Mouse (Mus musculus) duodenum, adult 2 months (tissue): ENCODE measurements around the gene Peg3. TPM values are rescaled to one million over a fixed set of nuclear protein-coding genes. Genes with fewer than 3 reads are reported as not detected.

Source experiments
- polyA plus RNA-seq: library from polyadenylated mRNA; depleted of rRNA; stranded (reverse); fragments of >200 nt; gene quantifications from 2 replicates; pipeline ENCODE4 v1.2.3, GENCODE M21; 2012; ENCODE audit warnings: low replicate concordance; rRNA removed

Gene Peg3
- 0.28 and 0.79 TPM in 2 replicates for polyA plus RNA-seq

DNA sequence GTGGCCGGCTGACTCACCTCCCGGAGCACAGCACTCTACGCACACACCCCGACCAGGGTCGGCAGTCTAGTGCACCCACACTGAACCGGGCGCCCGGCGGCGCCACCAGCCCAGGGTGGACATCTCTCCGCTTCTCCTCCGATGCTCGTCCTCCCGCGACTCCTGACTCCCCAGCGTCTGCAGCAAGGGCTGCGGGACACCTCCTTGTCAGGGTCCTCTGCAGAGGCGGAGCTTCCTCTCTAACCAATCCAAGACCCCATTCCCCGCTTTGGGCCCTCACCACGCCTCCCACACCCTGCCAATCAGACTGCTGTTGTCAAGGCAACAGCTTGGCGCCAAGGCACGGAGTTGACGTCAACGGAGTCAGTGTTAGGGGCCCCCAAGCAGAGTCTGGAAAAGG, at the start of gene Peg3, which contains the start of gene Usp29:
TSS of gene Peg3 (minus strand) at position 191 of the 400 bp plus-strand sequence.
TSS of gene Usp29 (plus strand) at position 338 of the 400 bp plus-strand sequence.

DNA sequence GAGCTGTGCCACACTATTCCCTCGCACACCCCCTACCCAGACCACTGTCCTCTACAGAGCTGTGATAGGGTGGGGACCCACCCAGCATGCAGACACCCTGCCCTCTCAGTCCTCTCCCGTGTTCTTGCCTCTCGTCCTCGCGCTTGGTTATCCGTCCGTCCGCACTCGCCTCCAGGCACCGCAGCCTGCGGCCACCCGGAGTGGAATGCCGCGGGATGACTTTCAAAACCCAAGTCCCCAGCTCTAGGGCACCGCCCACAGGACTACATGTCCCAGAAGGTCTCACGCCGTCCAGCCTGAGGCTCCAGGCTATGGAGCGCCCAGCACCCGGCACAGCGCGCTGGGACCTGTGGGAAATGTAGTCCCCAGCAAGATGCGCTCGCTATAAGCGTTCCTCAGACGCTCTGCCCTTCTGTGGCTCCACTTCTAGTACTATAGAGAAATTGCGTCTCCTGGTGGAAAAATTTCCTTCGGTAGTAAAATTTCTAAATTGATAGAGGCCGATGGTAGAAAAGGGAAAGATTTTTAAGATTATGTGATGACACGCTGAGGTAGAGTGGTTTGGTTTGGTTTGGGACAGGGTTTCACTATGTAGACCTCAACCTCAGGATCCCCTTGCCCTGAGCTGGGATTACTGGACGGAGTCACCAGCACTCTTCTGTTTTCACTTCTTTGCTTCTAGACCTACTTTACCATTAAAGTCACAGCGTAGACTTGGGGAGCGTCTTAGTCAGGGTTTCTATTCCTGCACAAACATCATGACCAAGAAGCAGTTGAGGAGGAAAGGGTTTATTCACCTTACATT, 33.8 kb downstream of the Peg3 start, which contains the start of gene Zim1:
TSS of gene Zim1 (minus strand) at position 210 of the 805 bp plus-strand sequence.

Other genes starting within 250 kb of the Peg3 start
- not detected in 2 replicates for gene Olfr5, start 243.5 kb downstream of the Peg3 start, polyA plus RNA-seq
- gene Olfr1347, start 230.7 kb downstream of the Peg3 start, polyA plus RNA-seq = not detected in 2 replicates
- gene Olfr1348, start 221.7 kb downstream of the Peg3 start, polyA plus RNA-seq = not detected in 2 replicates
- gene Olfr1349, start 207.5 kb downstream of the Peg3 start, polyA plus RNA-seq = not detected in 2 replicates
- gene Olfr1350, start 165.6 kb downstream of the Peg3 start, polyA plus RNA-seq = not detected in 2 replicates
- gene Zim1, start 34.0 kb downstream of the Peg3 start, polyA plus RNA-seq = 0.04 TPM in 1 of 2 replicates, not detected in the other
- gene Usp29, start 147 bp upstream of the Peg3 start, polyA plus RNA-seq = not detected in 2 replicates